Mouse (Mus musculus): ENCODE data around the gene Pth2.

DNA sequence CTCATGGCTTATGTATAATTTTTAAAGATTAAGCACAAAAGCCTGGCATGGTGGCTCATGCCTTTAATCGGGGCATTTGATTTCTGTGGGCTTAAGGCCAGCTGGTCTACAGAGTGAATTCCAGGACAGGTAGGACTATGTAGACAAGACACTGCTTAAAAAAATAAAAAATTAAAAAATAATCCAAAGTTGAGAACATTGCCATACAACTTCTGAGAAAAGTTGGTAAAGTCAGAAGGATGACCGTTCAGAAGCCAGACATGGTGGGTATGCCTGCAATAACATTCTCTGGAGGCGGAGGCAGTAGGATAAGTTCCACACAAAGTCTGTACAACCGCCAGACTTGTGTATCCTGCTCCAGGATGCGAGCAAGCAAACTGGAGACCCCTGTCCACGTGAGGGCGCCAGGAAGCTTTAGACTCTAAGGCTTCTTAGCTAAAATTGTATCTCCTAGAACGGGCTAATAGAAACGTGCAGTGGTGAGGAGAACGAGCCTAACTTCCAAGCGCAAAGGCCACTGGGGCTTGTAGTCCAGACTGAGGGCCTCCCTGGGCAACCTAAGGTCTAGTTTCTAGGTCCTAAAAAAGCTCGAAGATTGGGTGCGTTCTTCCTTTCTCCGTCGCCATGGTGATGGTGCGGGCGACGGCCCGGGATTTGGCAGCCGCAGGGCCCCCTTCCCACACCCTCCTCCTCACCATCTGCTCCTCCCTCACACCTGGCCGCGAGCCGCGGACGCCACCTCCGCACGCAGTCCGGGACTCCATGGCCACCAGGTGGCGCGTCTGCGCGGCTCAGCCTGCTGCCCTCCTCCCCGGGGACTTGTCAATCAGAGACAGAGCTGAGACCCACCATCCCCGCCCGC, 19.0 kb upstream of the Pth2 start:
- TF ChIP-seq CTCF (IDR thresholded peaks at IDR 0.05; ENCODE audit: low read depth), result peak; percentile 93
- TF ChIP-seq EP300 (IDR thresholded peaks at IDR 0.05; ENCODE audit: low read depth), result no peak
